Mouse (Mus musculus) lung, postnatal 0 days (tissue): Measurements from ENCODE around the gene Srpk2.
A peak's percentile ranks its signal among the peaks of the same experiment; 100 is the strongest.

ENCODE experiments used
- CTCF ChIP-seq: IDR thresholded peaks from 2 replicates; pipeline ENCODE4 v1.5.1; 2016; ENCODE audit warnings: antibody characterized with exemption, mild to moderate bottlenecking
- EP300 ChIP-seq: IDR thresholded peaks from 2 replicates; pipeline ENCODE4 v1.6.1; 2016; ENCODE audit warnings: antibody characterized with exemption, mild to moderate bottlenecking, control low read depth

GRCm38 (mm10) chr5:23561227-23561626 lies 123.2 kb downstream of the Srpk2 start:
- peak; percentile 76 for TF ChIP-seq EP300
- TF ChIP-seq CTCF = no peak
